Mouse (Mus musculus) MEL (cell line): ENCODE data around the gene 5730409E04Rik. TPM values are rescaled to one million over a fixed set of nuclear protein-coding genes. Genes with fewer than 3 reads are reported as not detected.

Source experiments
- DNase-seq: peaks from one replicate; pipeline ENCODE4 v3.0.0; 2011; ENCODE audit warnings: low read depth, low spot score
- H3K27ac ChIP-seq: 2 replicates; pipeline ENCODE4 v1.5.1; 2012; ENCODE audit warnings: low read depth, mild to moderate bottlenecking, control low read depth, low read length, moderate library complexity; ENCODE audit not compliant: control insufficient read depth
- H3K27me3 ChIP-seq, 2 experiments: fragments of 150-350 bp in 1 of 2; sonication (generic) in 1 of 2; 2 replicates each; pipeline ENCODE4 v1.6.1; 2012; ENCODE audit warnings: low read length in 2 of 2, mild to moderate bottlenecking in 2 of 2, improper control_type of control experiment in 1 of 2, moderate library complexity in 1 of 2; ENCODE audit not compliant: insufficient read depth in 2 of 2, control insufficient read depth in 1 of 2
- H3K36me3 ChIP-seq, 2 experiments: 2 replicates each; pipeline ENCODE4 v1.6.1; 2012 to 2014; ENCODE audit warnings: low read length in 2 of 2, improper control_type of control experiment in 1 of 2, inconsistent platforms in 1 of 2, mild to moderate bottlenecking in 1 of 2; ENCODE audit not compliant: insufficient read depth in 2 of 2, control insufficient read depth in 1 of 2
- H3K4me1 ChIP-seq, 2 experiments: fragments of 150-350 bp in 1 of 2; sonication (generic) in 1 of 2; 2 replicates each; pipeline ENCODE4 v1.6.1; 2012; ENCODE audit warnings: low read length in 2 of 2, improper control_type of control experiment in 1 of 2, mild to moderate bottlenecking in 1 of 2; ENCODE audit not compliant: insufficient read depth in 2 of 2, control insufficient read depth in 1 of 2
- H3K4me3 ChIP-seq, 2 experiments: fragments of 150-350 bp in 1 of 2; sonication (generic) in 1 of 2; 2 replicates each; pipeline ENCODE4 v1.5.1; 2012; ENCODE audit warnings: low read depth in 2 of 2, low read length in 2 of 2, mild to moderate bottlenecking in 2 of 2, moderate library complexity in 2 of 2, control low read depth in 1 of 2, improper control_type of control experiment in 1 of 2; ENCODE audit not compliant: control insufficient read depth in 1 of 2, insufficient read depth in 1 of 2
- H3K79me2 ChIP-seq: 2 replicates; pipeline ENCODE4 v1.6.1; 2012; ENCODE audit warnings: mild to moderate bottlenecking, low read length, moderate library complexity; ENCODE audit not compliant: control insufficient read depth, poor library complexity, insufficient read depth
- H3K9ac ChIP-seq: 2 replicates; pipeline ENCODE4 v1.6.1; 2012; ENCODE audit warnings: low read depth, mild to moderate bottlenecking, control low read depth, low read length, moderate library complexity; ENCODE audit not compliant: control insufficient read depth, poor library complexity, severe bottlenecking
- H3K9me3 ChIP-seq: fragments of 150-350 bp; sonication (generic); replicated peaks from 2 replicates; pipeline ENCODE4 v1.6.1; 2012; ENCODE audit warnings: mild to moderate bottlenecking, low read length, improper control_type of control experiment, moderate library complexity; ENCODE audit not compliant: insufficient read depth
- CTCF ChIP-seq, 3 experiments: IDR thresholded peaks in 2 of 3; conservative IDR thresholded peaks in 1 of 3; 2 replicates each; pipeline ENCODE4 v1.5.1; 2011 to 2012; ENCODE audit warnings: low read length in 3 of 3, low read depth in 2 of 3, mild to moderate bottlenecking in 2 of 3, improper control_type of control experiment in 1 of 3, inconsistent platforms in 1 of 3, mixed read lengths in 1 of 3, moderate library complexity in 1 of 3; ENCODE audit not compliant: control insufficient read depth in 1 of 3, insufficient read depth in 1 of 3, poor library complexity in 1 of 3, severe bottlenecking in 1 of 3
- E2F4 ChIP-seq: IDR thresholded peaks from 2 replicates; pipeline ENCODE4 v1.6.1; 2011; ENCODE audit warnings: low read depth, low read length, improper control_type of control experiment, borderline replicate concordance
- HCFC1 ChIP-seq: IDR thresholded peaks from 2 replicates; pipeline ENCODE4 v1.6.1; 2012; ENCODE audit warnings: low read depth, mild to moderate bottlenecking, inconsistent platforms, low read length, improper control_type of control experiment, moderate library complexity
- JUND ChIP-seq: IDR thresholded peaks from 2 replicates; pipeline ENCODE4 v1.6.1; 2011; ENCODE audit warnings: low read depth, mild to moderate bottlenecking, improper control_type of control experiment, low read length
- MAZ ChIP-seq: IDR thresholded peaks from 2 replicates; pipeline ENCODE4 v1.6.1; 2012; ENCODE audit warnings: low read depth, mild to moderate bottlenecking, inconsistent platforms, low read length, improper control_type of control experiment
- MEF2A ChIP-seq: IDR thresholded peaks from 2 replicates; pipeline ENCODE4 v1.6.1; 2014; ENCODE audit warnings: low read depth, mild to moderate bottlenecking, inconsistent platforms, low read length, improper control_type of control experiment; ENCODE audit not compliant: poor library complexity, insufficient replicate concordance, severe bottlenecking; ENCODE audit errors: extremely low read depth
- MXI1 ChIP-seq: IDR thresholded peaks from 2 replicates; pipeline ENCODE4 v1.6.1; 2011; ENCODE audit warnings: mild to moderate bottlenecking, low read depth, low read length, improper control_type of control experiment
- MYC ChIP-seq: IDR thresholded peaks from 2 replicates; pipeline ENCODE4 v1.6.1; 2011; ENCODE audit warnings: low read depth, mild to moderate bottlenecking, low read length, improper control_type of control experiment, moderate library complexity
- NELFE ChIP-seq: IDR thresholded peaks from 2 replicates; pipeline ENCODE4 v1.6.1; 2011; ENCODE audit warnings: low read depth, low read length, improper control_type of control experiment
- NRF1 ChIP-seq: IDR thresholded peaks from 2 replicates; pipeline ENCODE4 v1.6.1; 2014; ENCODE audit warnings: low read depth, mild to moderate bottlenecking, inconsistent platforms, low read length, improper control_type of control experiment, moderate library complexity; ENCODE audit not compliant: poor library complexity, insufficient read depth, severe bottlenecking
- POLR2A ChIP-seq, 2 experiments: IDR thresholded peaks; 2 replicates each; pipeline ENCODE4 v1.6.1; 2011 to 2012; ENCODE audit warnings: low read length in 2 of 2, mild to moderate bottlenecking in 2 of 2, control low read depth in 1 of 2, improper control_type of control experiment in 1 of 2, low read depth in 1 of 2, moderate library complexity in 1 of 2; ENCODE audit not compliant: control insufficient read depth in 1 of 2, insufficient read depth in 1 of 2, poor library complexity in 1 of 2
- POLR2AphosphoS2 ChIP-seq: IDR thresholded peaks from 2 replicates; pipeline ENCODE4 v1.6.1; 2011; ENCODE audit warnings: low read length, improper control_type of control experiment
- POLR2AphosphoS5 ChIP-seq: IDR thresholded peaks from 2 replicates; pipeline ENCODE4 v1.6.1; 2012; ENCODE audit warnings: low read depth, borderline replicate concordance, mild to moderate bottlenecking, inconsistent platforms, low read length, moderate library complexity, mixed read lengths
- RCOR1 ChIP-seq: IDR thresholded peaks from 2 replicates; pipeline ENCODE4 v1.6.1; 2012; ENCODE audit warnings: low read depth, mild to moderate bottlenecking, inconsistent platforms, low read length, improper control_type of control experiment
- SIN3A ChIP-seq: IDR thresholded peaks from 2 replicates; pipeline ENCODE4 v1.6.1; 2012; ENCODE audit warnings: low read length, improper control_type of control experiment, inconsistent platforms
- TBP ChIP-seq: IDR thresholded peaks from 2 replicates; pipeline ENCODE4 v1.8.0; 2011; ENCODE audit warnings: low read depth, low read length, improper control_type of control experiment
- USF1 ChIP-seq: IDR thresholded peaks from 2 replicates; pipeline ENCODE4 v1.6.1; 2014; ENCODE audit warnings: low read depth, mild to moderate bottlenecking, inconsistent platforms, low read length, improper control_type of control experiment, moderate library complexity
- ZC3H11A ChIP-seq: IDR thresholded peaks from 2 replicates; pipeline ENCODE4 v1.6.1; 2012; ENCODE audit warnings: low read depth, mild to moderate bottlenecking, inconsistent platforms, low read length, improper control_type of control experiment
- ZKSCAN1 ChIP-seq: IDR thresholded peaks from 2 replicates; pipeline ENCODE4 v1.6.1; 2012; ENCODE audit warnings: low read depth, mild to moderate bottlenecking, inconsistent platforms, low read length, improper control_type of control experiment, moderate library complexity
- ZMIZ1 ChIP-seq: IDR thresholded peaks from 2 replicates; pipeline ENCODE4 v1.6.1; 2012; ENCODE audit warnings: low read depth, mild to moderate bottlenecking, inconsistent platforms, low read length, improper control_type of control experiment, moderate library complexity
- polyA plus RNA-seq, 2 experiments: library from polyadenylated mRNA; stranded (reverse) in 1 of 2; unstranded in 1 of 2; fragments of >175 nt in 1 of 2; fragments of >200 nt in 1 of 2; gene quantifications; 2 replicates each; pipeline versions ENCODE4 v1.2.1 to v1.2.4; 2012; ENCODE audit warnings: low replicate concordance in 2 of 2, low read depth in 1 of 2; ENCODE audit not compliant: insufficient read length in 2 of 2, insufficient read depth in 1 of 2, missing spikeins in 1 of 2
- total RNA-seq: library from RNA; depleted of rRNA; stranded (reverse); fragments of 300-350 nt; gene quantifications from 2 replicates; pipeline ENCODE4 v1.2.3, GENCODE M21; 2012

Gene 5730409E04Rik
- total and polyA plus RNA-seq, 3 experiments = not detected

DNA sequence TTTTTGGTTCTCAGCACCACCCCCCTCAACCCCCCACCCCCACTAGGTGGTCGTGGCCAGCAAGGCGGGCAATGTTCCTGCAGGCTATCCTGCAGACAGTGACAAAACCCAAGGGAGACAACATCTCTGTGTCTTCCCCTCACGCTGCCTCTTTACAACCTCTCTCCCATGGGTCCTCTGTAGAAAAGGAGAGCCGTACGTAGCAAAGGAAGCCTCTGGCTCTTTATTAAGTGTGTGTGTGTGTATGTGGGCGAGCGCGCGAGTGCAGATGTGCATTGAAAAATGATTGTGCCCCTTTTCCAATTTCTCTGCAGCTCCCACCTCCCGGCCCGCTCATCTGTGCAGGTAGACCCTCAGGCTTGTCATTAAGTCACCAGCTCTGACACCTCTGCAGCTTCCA is 26.7 kb downstream of the 5730409E04Rik start:
- Histone ChIP-seq H3K27ac (no peak overlapping the region), H3K79me2 (no peaks in the 10 kb centered on the region), H3K9ac (no peak overlapping the region), H3K9me3 (no peaks in the 10 kb centered on the region), H3K36me3 (peaks cover 0 to 2% of the 10 kb centered on the region in 2 experiments; a peak in 1 of 4 replicates), H3K27me3 (peaks cover 2 to 14% of the 10 kb centered on the region in 2 experiments), H3K4me1 (peaks cover 0 to 6% of the 10 kb centered on the region in 2 experiments; a peak in 1 of 4 replicates), H3K4me3 (no peak overlapping the region)
- no peak for TF ChIP-seq SIN3A
- TF ChIP-seq USF1 = no peak
- TF ChIP-seq POLR2AphosphoS5 = no peak
- no peak for TF ChIP-seq MXI1
- no peak for TF ChIP-seq TBP
- DNase-seq = no peak

DNA sequence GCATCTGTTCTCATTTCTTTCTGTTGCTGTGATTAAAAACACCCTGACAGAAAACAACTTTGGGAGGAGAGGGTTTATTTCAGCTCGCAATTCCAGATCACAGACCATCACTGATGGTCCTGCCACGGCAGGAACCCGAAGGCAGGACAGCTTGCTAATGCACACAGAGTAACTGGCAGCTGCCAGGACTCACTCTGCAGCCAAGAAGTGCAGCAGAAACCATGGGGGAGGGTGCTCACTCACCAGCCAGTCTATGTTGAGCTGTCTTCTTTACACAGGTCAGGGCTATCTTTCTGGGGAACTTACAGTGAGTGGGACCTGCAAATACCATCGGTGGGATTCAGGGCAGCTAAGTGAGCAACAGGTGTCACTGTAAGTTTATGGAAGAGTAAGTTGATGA is 27.8 kb downstream of the 5730409E04Rik start:
- no peaks in the 10 kb centered on the region for H3K9me3 ChIP-seq
- H3K9ac ChIP-seq = no peak overlapping the region
- TF ChIP-seq MEF2A (no peak), ZC3H11A (no peak), ZKSCAN1 (no peak), POLR2AphosphoS2 (no peak), MAZ (no peak), CTCF (IDR thresholded peaks at IDR 0.05 in 2 of 3, conservative IDR thresholded peaks at IDR 0.05 in 1 of 3; ENCODE audit: control insufficient read depth in 1 of 3, insufficient read depth in 1 of 3, low read depth in 2 of 3, low read length in 3 of 3, poor library complexity in 1 of 3, severe bottlenecking in 1 of 3) (no peak), MYC (no peak), E2F4 (no peak), POLR2AphosphoS5 (no peak), ZMIZ1 (no peak), POLR2A (IDR thresholded peaks at IDR 0.05; ENCODE audit: control insufficient read depth in 1 of 2, insufficient read depth in 1 of 2, low read depth in 1 of 2, low read length in 2 of 2, poor library complexity in 1 of 2) (no peak), RCOR1 (no peak), MXI1 (no peak), NELFE (no peak), NRF1 (no peak), HCFC1 (no peak), JUND (no peak), SIN3A (no peak)
- TF ChIP-seq, all 39 proteins: peak for 0
- H3K79me2 ChIP-seq = no peaks in the 10 kb centered on the region
- no peaks in the 10 kb centered on the region; a peak in 1 of 4 replicates for H3K36me3 ChIP-seq
- H3K27ac ChIP-seq = no peak overlapping the region
- peaks cover 2 to 14% of the 10 kb centered on the region in 2 experiments for H3K27me3 ChIP-seq
- no peak overlapping the region for H3K4me3 ChIP-seq
- DNase-seq = no peak
- H3K4me1 ChIP-seq = peaks cover 0 to 6% of the 10 kb centered on the region in 2 experiments; a peak in 1 of 4 replicates
